Mouse (Mus musculus) CH12.LX (cell line): ENCODE measurements around the gene Ces2g. TPM values are rescaled to one million over a fixed set of nuclear protein-coding genes. Genes with fewer than 3 reads are reported as not detected.

Experiments used
- DNase-seq: peaks from one replicate; pipeline ENCODE4 v3.0.0-alpha.2; 2013; ENCODE audit errors: extremely low read depth
- H3K27ac ChIP-seq: 2 replicates; pipeline ENCODE4 v1.5.1; 2012; ENCODE audit warnings: low read depth, mild to moderate bottlenecking, control low read depth, moderate library complexity; ENCODE audit not compliant: insufficient read depth
- H3K27me3 ChIP-seq: replicated peaks from 2 replicates; pipeline ENCODE3; 2012; ENCODE audit warnings: inconsistent platforms
- H3K36me3 ChIP-seq, 2 experiments: replicated peaks in 1 of 2; 2 replicates each; pipeline versions ENCODE3 to v1.6.1; 2012; ENCODE audit warnings: inconsistent platforms in 1 of 2, low read length in 1 of 2, mild to moderate bottlenecking in 1 of 2, mixed read lengths in 1 of 2, moderate library complexity in 1 of 2; ENCODE audit not compliant: control insufficient read depth in 1 of 2, insufficient read depth in 1 of 2
- H3K4me1 ChIP-seq, 2 experiments: 2 replicates each; pipeline ENCODE4 v1.6.1; 2012; ENCODE audit warnings: inconsistent platforms in 1 of 2, moderate library complexity in 1 of 2; ENCODE audit not compliant: insufficient read depth in 2 of 2, control insufficient read depth in 1 of 2
- H3K4me2 ChIP-seq: 2 replicates; pipeline ENCODE4 v1.6.1; 2012; ENCODE audit warnings: low read depth, mild to moderate bottlenecking, control low read depth; ENCODE audit not compliant: poor library complexity, insufficient read depth, severe bottlenecking
- H3K4me3 ChIP-seq, 3 experiments: fragments of 150-350 bp in 1 of 3; sonication (generic) in 1 of 3; replicated peaks in 1 of 3; 2 replicates each; pipeline versions ENCODE3 to v1.5.1; 2011 to 2012; ENCODE audit warnings: low read depth in 2 of 3, low read length in 2 of 3, mild to moderate bottlenecking in 2 of 3, moderate library complexity in 2 of 3, control low read depth in 1 of 3, improper control_type of control experiment in 1 of 3, inconsistent platforms in 1 of 3, mixed read lengths in 1 of 3; ENCODE audit not compliant: poor library complexity in 1 of 3
- H3K79me2 ChIP-seq: replicated peaks from 2 replicates; pipeline ENCODE4 v1.6.1; 2012; ENCODE audit warnings: mild to moderate bottlenecking, moderate library complexity; ENCODE audit not compliant: control insufficient read depth, poor library complexity, insufficient read depth, severe bottlenecking; ENCODE audit errors: extremely low read depth
- H3K9ac ChIP-seq: 2 replicates; pipeline ENCODE4 v1.6.1; 2012; ENCODE audit warnings: low read depth, mild to moderate bottlenecking, control low read depth, moderate library complexity; ENCODE audit not compliant: insufficient read depth
- H3K9me3 ChIP-seq: replicated peaks from 2 replicates; pipeline ENCODE3; 2012; ENCODE audit warnings: low read length, inconsistent platforms, mixed read lengths
- BHLHE40 ChIP-seq: IDR thresholded peaks from 2 replicates; pipeline ENCODE4 v1.6.1; 2011; ENCODE audit warnings: mild to moderate bottlenecking, low read depth, low read length, improper control_type of control experiment
- CHD1 ChIP-seq: IDR thresholded peaks from 2 replicates; pipeline ENCODE4 v1.6.1; 2012; ENCODE audit warnings: low read depth, low read length, improper control_type of control experiment, inconsistent platforms
- CHD2 ChIP-seq: IDR thresholded peaks from 2 replicates; pipeline ENCODE4 v1.6.1; 2011; ENCODE audit warnings: low read length, improper control_type of control experiment
- CTCF ChIP-seq, 2 experiments: IDR thresholded peaks in 1 of 2; conservative IDR thresholded peaks in 1 of 2; 2 replicates each; pipeline ENCODE4 v1.5.1; 2011 to 2012; ENCODE audit warnings: low read depth in 2 of 2, low read length in 2 of 2, improper control_type of control experiment in 1 of 2, inconsistent platforms in 1 of 2, mild to moderate bottlenecking in 1 of 2, moderate library complexity in 1 of 2
- E2F4 ChIP-seq: IDR thresholded peaks from 2 replicates; pipeline ENCODE4 v1.6.1; 2011; ENCODE audit warnings: low read depth, low read length, improper control_type of control experiment; ENCODE audit not compliant: insufficient replicate concordance
- ELF1 ChIP-seq: IDR thresholded peaks from 2 replicates; pipeline ENCODE4 v1.6.1; 2014; ENCODE audit warnings: low read depth, mild to moderate bottlenecking, inconsistent platforms, low read length, improper control_type of control experiment
- EP300 ChIP-seq: IDR thresholded peaks from 2 replicates; pipeline ENCODE4 v1.6.1; 2011; ENCODE audit warnings: low read length, improper control_type of control experiment
- ETS1 ChIP-seq: conservative IDR thresholded peaks from 2 replicates; pipeline ENCODE4 v1.6.1; 2012; ENCODE audit warnings: low read depth, mild to moderate bottlenecking, inconsistent platforms, low read length, improper control_type of control experiment, moderate library complexity
- GABPA ChIP-seq: IDR thresholded peaks from 2 replicates; pipeline ENCODE4 v1.6.1; 2012; ENCODE audit warnings: low read depth, low read length, improper control_type of control experiment, inconsistent platforms; ENCODE audit not compliant: insufficient replicate concordance
- HCFC1 ChIP-seq: IDR thresholded peaks from 2 replicates; pipeline ENCODE4 v1.6.1; 2012; ENCODE audit warnings: low read depth, mild to moderate bottlenecking, inconsistent platforms, low read length, improper control_type of control experiment
- IRF4 ChIP-seq: IDR thresholded peaks from 2 replicates; pipeline ENCODE4 v1.6.1; 2014; ENCODE audit warnings: low read depth, mild to moderate bottlenecking, inconsistent platforms, low read length, improper control_type of control experiment
- JUN ChIP-seq: IDR thresholded peaks from 2 replicates; pipeline ENCODE4 v1.6.1; 2011; ENCODE audit warnings: low read depth, mild to moderate bottlenecking, low read length, improper control_type of control experiment, moderate library complexity; ENCODE audit not compliant: insufficient read depth
- JUND ChIP-seq: conservative IDR thresholded peaks from 2 replicates; pipeline ENCODE4 v1.6.1; 2011; ENCODE audit warnings: low read depth, low read length, improper control_type of control experiment
- KAT2A ChIP-seq: IDR thresholded peaks from 2 replicates; pipeline ENCODE4 v1.6.1; 2012; ENCODE audit warnings: low read length, improper control_type of control experiment, inconsistent platforms; ENCODE audit not compliant: insufficient replicate concordance
- MAFK ChIP-seq: IDR thresholded peaks from 2 replicates; pipeline ENCODE4 v1.6.1; 2011; ENCODE audit warnings: low read length, improper control_type of control experiment; ENCODE audit not compliant: insufficient replicate concordance
- MAX ChIP-seq: IDR thresholded peaks from 2 replicates; pipeline ENCODE4 v1.6.1; 2011; ENCODE audit warnings: low read length, improper control_type of control experiment
- MEF2A ChIP-seq: IDR thresholded peaks from 2 replicates; pipeline ENCODE4 v1.6.1; 2014; ENCODE audit warnings: low read depth, mild to moderate bottlenecking, inconsistent platforms, low read length, improper control_type of control experiment, borderline replicate concordance
- MXI1 ChIP-seq: IDR thresholded peaks from 2 replicates; pipeline ENCODE4 v1.6.1; 2011; ENCODE audit warnings: mild to moderate bottlenecking, low read depth, low read length, improper control_type of control experiment
- NELFE ChIP-seq: IDR thresholded peaks from 2 replicates; pipeline ENCODE4 v1.6.1; 2011; ENCODE audit warnings: low read depth, low read length, improper control_type of control experiment
- NRF1 ChIP-seq: IDR thresholded peaks from 2 replicates; pipeline ENCODE4 v1.6.1; 2014; ENCODE audit warnings: low read depth, mild to moderate bottlenecking, inconsistent platforms, low read length, improper control_type of control experiment, moderate library complexity
- PAX5 ChIP-seq: IDR thresholded peaks from 2 replicates; pipeline ENCODE4 v1.6.1; 2012; ENCODE audit warnings: low read length, inconsistent platforms, mixed read lengths
- POLR2AphosphoS2 ChIP-seq: IDR thresholded peaks from 2 replicates; pipeline ENCODE4 v1.6.1; 2011; ENCODE audit warnings: low read depth, low read length, improper control_type of control experiment
- RAD21 ChIP-seq: IDR thresholded peaks from 2 replicates; pipeline ENCODE4 v1.6.1; 2011; ENCODE audit warnings: low read depth, mild to moderate bottlenecking, low read length, improper control_type of control experiment, moderate library complexity
- RCOR1 ChIP-seq: conservative IDR thresholded peaks from 2 replicates; pipeline ENCODE4 v1.6.1; 2012; ENCODE audit warnings: low read depth, mild to moderate bottlenecking, inconsistent platforms, low read length, improper control_type of control experiment
- SMC3 ChIP-seq: IDR thresholded peaks from 2 replicates; pipeline ENCODE4 v1.6.1; 2011; ENCODE audit warnings: low read depth, low read length, improper control_type of control experiment
- TBP ChIP-seq: conservative IDR thresholded peaks from 2 replicates; pipeline ENCODE4 v1.6.1; 2011; ENCODE audit warnings: low read depth, low read length, improper control_type of control experiment
- USF1 ChIP-seq: IDR thresholded peaks from 2 replicates; pipeline ENCODE4 v1.6.1; 2014; ENCODE audit warnings: low read depth, mild to moderate bottlenecking, inconsistent platforms, low read length, improper control_type of control experiment
- USF2 ChIP-seq: conservative IDR thresholded peaks from 2 replicates; pipeline ENCODE4 v1.6.1; 2011; ENCODE audit warnings: low read depth, low read length, improper control_type of control experiment
- ZC3H11A ChIP-seq: IDR thresholded peaks from 2 replicates; pipeline ENCODE4 v1.6.1; 2012; ENCODE audit warnings: low read depth, mild to moderate bottlenecking, inconsistent platforms, low read length, improper control_type of control experiment
- ZKSCAN1 ChIP-seq: IDR thresholded peaks from 2 replicates; pipeline ENCODE4 v1.6.1; 2012; ENCODE audit warnings: low read depth, inconsistent platforms, low read length, improper control_type of control experiment, borderline replicate concordance
- ZMIZ1 ChIP-seq: IDR thresholded peaks from 2 replicates; pipeline ENCODE4 v1.6.1; 2012; ENCODE audit warnings: low read depth, mild to moderate bottlenecking, inconsistent platforms, low read length, improper control_type of control experiment
- dilution Hi-C: fragments of 300-500 bp; cut with MboI; formaldehyde crosslinking; loops from 2 replicates; pipeline ENCODE4 v1.14.3; 2020; ENCODE audit warnings: low sequenced_read_pairs; ENCODE audit not compliant: extremely low pct_unique_long_range_greater_than_20kb, extremely low pct_ligation_motif_present
- in situ Hi-C: fragments of 300-500 bp; cut with MboI; formaldehyde crosslinking; loops from 3 replicates; pipeline ENCODE4 v1.14.3; 2019; ENCODE audit warnings: low sequenced_read_pairs, low pct_ligation_motif_present, low pct_unique_long_range_greater_than_20kb, mixed read lengths
- polyA plus RNA-seq: library from polyadenylated mRNA; unstranded; fragments of >175 nt; gene quantifications from 2 replicates; pipeline ENCODE4 v1.2.1, GENCODE M21; 2012; ENCODE audit warnings: low read depth; ENCODE audit not compliant: insufficient read length
- total RNA-seq, 2 experiments: library from RNA; depleted of rRNA; stranded (reverse); fragments of 300-350 nt in 1 of 2; fragments of >200 nt in 1 of 2; gene quantifications; 2 replicates each; pipeline ENCODE4 v1.2.3; 2012 to 2014

The Ces2g gene
- 0.17 and 0.30 TPM in 2 replicates for total RNA-seq (2012; rRNA removed)
- 0.07 TPM in 1 of 2 replicates, not detected in the other for total RNA-seq (2014; rRNA removed)
- 0.11 and 0.14 TPM in 2 replicates for polyA plus RNA-seq

DNA sequence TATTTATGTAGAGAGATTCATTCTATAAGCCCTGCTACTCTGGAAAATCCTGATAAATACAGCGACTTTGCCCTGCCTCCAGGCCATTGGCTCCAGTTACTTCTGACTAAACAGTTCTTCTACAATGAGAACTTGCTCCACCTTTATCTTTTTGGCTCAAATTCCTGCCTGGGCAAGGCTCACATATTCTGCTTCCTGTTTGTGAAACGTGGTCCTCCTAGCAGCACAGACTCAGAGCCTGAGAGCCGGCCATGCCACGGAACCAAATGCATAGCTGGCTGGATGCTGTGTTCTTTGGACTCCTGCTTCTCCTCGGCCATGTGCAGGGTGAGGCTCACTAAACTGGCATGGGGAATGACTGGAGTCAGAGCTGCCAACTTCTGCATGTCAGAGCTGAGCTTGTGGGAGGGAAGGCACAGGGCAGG lies at the start of gene Ces2g:
Ces2g (plus strand) TSS at position 182 of the 425 bp plus-strand sequence.
- no peak within 1 kb of the TSS for H3K9ac ChIP-seq
- dilution Hi-C loops: no loop called here

GRCm38 (mm10) chr8:104925972-104926596 lies 35.4 kb upstream of the Ces2g start, which contains the start of gene Ces2e:
TSS of gene Ces2e (plus strand) at chr8:104926260.
- no peak for TF ChIP-seq NRF1
- no peak for TF ChIP-seq HCFC1
- TF ChIP-seq CTCF (conservative IDR thresholded peaks at IDR 0.05 in 1 of 2, IDR thresholded peaks at IDR 0.05 in 1 of 2; ENCODE audit: low read depth in 2 of 2, low read length in 2 of 2): no peak
- no peak for TF ChIP-seq ELF1
- no peak for TF ChIP-seq IRF4
- no peak for TF ChIP-seq JUN
- TF ChIP-seq MEF2A: no peak
- no peak for TF ChIP-seq KAT2A
- no peak for TF ChIP-seq NELFE
- TF ChIP-seq MAX: no peak
- no peak for TF ChIP-seq JUND
- TF ChIP-seq MAFK: no peak
- no peak for TF ChIP-seq GABPA
- no peak for TF ChIP-seq SMC3
- TF ChIP-seq TBP: no peak
- TF ChIP-seq ZMIZ1: no peak
- TF ChIP-seq BHLHE40: no peak
- TF ChIP-seq CHD2: no peak
- no peak for TF ChIP-seq USF1
- no peak for TF ChIP-seq E2F4
- no peaks in the 10 kb centered on the region for H3K79me2 ChIP-seq
- dilution Hi-C loops: no loop called here

More for the DNA sequence above, at the start of gene Ces2g:
- no peak for DNase-seq
- Histone ChIP-seq H3K27ac (no peak within 1 kb of the TSS), H3K27me3 (no peaks in the 10 kb centered on the region), H3K79me2 (no peaks in the 10 kb centered on the region), H3K36me3 (no peaks in the 10 kb centered on the region), H3K4me3 (no peak within 1 kb of the TSS), H3K4me2 (no peak within 1 kb of the TSS), H3K9me3 (no peaks in the 10 kb centered on the region), H3K4me1 (0 out of 4 replicates have a peak, but pooled peaks cover 0 to 2% of the 10 kb centered on the region in 2 experiments)
- in situ Hi-C loops: no loop called here
- TF ChIP-seq GABPA (no peak), MEF2A (no peak), ELF1 (no peak), CHD1 (no peak), ZKSCAN1 (no peak), ETS1 (no peak), CHD2 (no peak), RCOR1 (no peak), CTCF (conservative IDR thresholded peaks at IDR 0.05 in 1 of 2, IDR thresholded peaks at IDR 0.05 in 1 of 2; ENCODE audit: low read depth in 2 of 2, low read length in 2 of 2) (no peak), PAX5 (no peak), EP300 (no peak), ZC3H11A (no peak), POLR2AphosphoS2 (no peak), USF2 (no peak), USF1 (no peak), JUN (no peak), MXI1 (no peak), TBP (no peak), RAD21 (no peak), IRF4 (no peak)

More at GRCm38 (mm10) chr8:104925972-104926596, 35.4 kb upstream of the Ces2g start, which contains the start of gene Ces2e:
- no peak for DNase-seq
- H3K9me3 ChIP-seq: no peaks in the 10 kb centered on the region
- no peaks in the 10 kb centered on the region for H3K27me3 ChIP-seq
- no peaks in the 10 kb centered on the region for H3K36me3 ChIP-seq
- H3K4me2 ChIP-seq: no peak within 1 kb of the TSS
- no peak within 1 kb of the TSS for H3K4me3 ChIP-seq
- H3K27ac ChIP-seq: no peak within 1 kb of the TSS
- peaks cover 0 to 5% of the 10 kb centered on the region in 2 experiments; a peak in 1 of 4 replicates for H3K4me1 ChIP-seq
- in situ Hi-C loops: loop anchor here (10.0 kb wide), 1 partner anchor 91 kb away; the partner anchor contains the start of gene Ces2b
- H3K9ac ChIP-seq: no peak within 1 kb of the TSS
